Mouse (Mus musculus) CD4-positive, CD25-positive, alpha-beta regulatory T cell, adult 4 months (primary cell): Measurements from ENCODE around the gene Igbp1b. TPM values are rescaled to one million over a fixed set of nuclear protein-coding genes. Genes with fewer than 3 reads are reported as not detected.

Experiments
- ATAC-seq: one replicate; pipeline ENCODE4 v1.8.0; 2017
- polyA plus RNA-seq, 2 experiments: library from polyadenylated mRNA; unstranded; fragments of 100-300 nt; shearing (Covaris generic); gene quantifications; one replicate each; pipeline ENCODE4 v1.2.1; 2017

The Igbp1b gene
- not detected for polyA plus RNA-seq

GRCm38 (mm10) chr6:138658516-138658915, at the start of gene Igbp1b:
Gene Igbp1b, minus strand, starts transcription at chr6:138658544.
- ATAC-seq, result no peak

DNA sequence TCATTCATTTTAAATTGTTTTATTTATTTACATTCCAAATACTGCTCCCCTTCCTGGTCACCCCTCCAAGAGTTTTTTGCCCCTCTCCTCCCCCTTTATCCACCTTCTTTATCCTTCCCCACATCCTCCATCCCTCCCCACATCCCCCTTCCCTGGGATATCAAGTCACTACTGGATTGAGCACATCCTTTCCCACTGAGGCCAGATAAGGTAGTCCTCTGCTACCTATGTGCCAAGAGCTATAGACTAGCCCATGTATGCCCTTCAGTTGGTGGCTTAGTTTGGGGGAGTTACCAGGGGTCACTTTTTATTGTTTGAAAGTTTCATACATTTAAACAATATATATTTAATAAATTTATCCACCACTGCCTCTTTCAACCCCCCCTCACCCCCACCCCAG, 24.6 kb upstream of the Igbp1b start:
- no peak for ATAC-seq

- ATAC-seq, result no peak
These were observed 14.4 kb upstream of the Igbp1b start for GRCm38 (mm10) chr6:138672704-138673141.

DNA sequence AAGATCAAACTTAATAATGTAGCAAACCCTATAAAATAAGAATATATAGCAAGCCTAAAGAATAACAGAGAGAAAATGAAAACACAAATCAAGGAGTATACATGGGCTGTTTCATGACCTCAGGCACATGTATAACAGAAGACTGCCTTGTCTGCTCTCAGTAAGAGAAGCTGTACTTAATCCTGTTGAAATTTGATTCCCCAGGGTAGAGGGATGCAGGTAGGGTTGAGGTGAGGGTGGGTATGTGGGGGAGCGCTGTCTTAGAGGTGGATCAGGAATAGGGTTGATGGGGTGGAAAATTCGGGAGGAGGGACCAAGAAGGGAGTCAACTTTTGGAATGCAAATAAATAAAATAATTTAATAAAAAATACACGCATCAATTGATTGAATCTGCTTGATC, 7.1 kb upstream of the Igbp1b start:
- ATAC-seq, result no peak

GRCm38 (mm10) chr6:138645604-138646003, 12.7 kb downstream of the Igbp1b start:
- ATAC-seq, result no peak

- no peak for ATAC-seq
These were observed 19.0 kb downstream of the Igbp1b start for GRCm38 (mm10) chr6:138639351-138639750.

DNA sequence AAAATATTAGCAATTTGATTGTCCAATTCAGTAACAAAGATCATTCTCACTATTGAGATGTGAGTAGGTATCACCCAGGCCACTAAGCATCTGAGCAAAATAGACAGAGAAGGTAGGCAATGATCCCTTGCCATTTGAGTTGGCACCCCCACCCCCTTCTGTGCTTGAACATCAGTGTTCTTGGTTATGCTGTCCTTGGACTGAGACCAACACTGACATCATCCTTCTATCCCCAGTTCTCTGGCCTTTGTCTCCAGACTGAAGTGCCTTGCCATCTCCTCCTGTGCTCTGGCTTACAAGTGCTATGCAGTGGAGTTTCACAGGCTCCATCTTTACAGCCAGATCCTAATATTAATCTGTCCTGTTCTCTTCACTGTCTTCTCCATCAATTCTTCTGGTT, 37.6 kb downstream of the Igbp1b start:
- no peak for ATAC-seq

- ATAC-seq, result no peak
These were observed 39.9 kb downstream of the Igbp1b start for GRCm38 (mm10) chr6:138618396-138618795.

Other genes starting within 250 kb of the Igbp1b start
- gene Lmo3, start 76.6 kb downstream of the Igbp1b start, polyA plus RNA-seq, result not detected